Mouse (Mus musculus) cerebellum, postnatal 10 days (tissue): Measurements from ENCODE around the gene Sh2d1b2.
"Not testable (repeated sequence)": the region's sequence is repeated elsewhere in the genome, so short reads cannot be mapped to it uniquely, and the experiment has no call there.

ENCODE experiments used
- DNase-seq, 2 experiments: peaks; one replicate each; pipeline ENCODE4 v3.0.0; 2021; ENCODE audit warnings: mixed read lengths in 2 of 2

Gene Sh2d1b2

GRCm38 (mm10) chr1:170232688-170233087 lies at the start of gene Sh2d1b2:
Gene Sh2d1b2 (plus strand): TSS chr1:170232749.
- DNase-seq: not testable (repeated sequence)

- DNase-seq: no peak
Observed at GRCm38 (mm10) chr1:170185137-170185536, 47.4 kb upstream of the Sh2d1b2 start.

GRCm38 (mm10) chr1:170186531-170186930 lies 46.0 kb upstream of the Sh2d1b2 start:
- no peak for DNase-seq

GRCm38 (mm10) chr1:170188601-170189000 lies 43.9 kb upstream of the Sh2d1b2 start:
- DNase-seq: peak; percentile 11 to 14

GRCm38 (mm10) chr1:170190225-170190624 lies 42.3 kb upstream of the Sh2d1b2 start:
- no peak for DNase-seq

- no peak for DNase-seq
Observed at GRCm38 (mm10) chr1:170191925-170192324, 40.6 kb upstream of the Sh2d1b2 start.

- DNase-seq: no peak
Observed at GRCm38 (mm10) chr1:170196211-170196610, 36.3 kb upstream of the Sh2d1b2 start.

- peak; percentile 42 to 55 for DNase-seq
Observed at GRCm38 (mm10) chr1:170200379-170200778, 32.2 kb upstream of the Sh2d1b2 start.

GRCm38 (mm10) chr1:170206395-170206794 lies 26.2 kb upstream of the Sh2d1b2 start:
- no peak for DNase-seq

- no peak for DNase-seq
Observed at GRCm38 (mm10) chr1:170213181-170213879, 19.2 kb upstream of the Sh2d1b2 start.

- DNase-seq: no peak
Observed at GRCm38 (mm10) chr1:170214383-170214756, 18.2 kb upstream of the Sh2d1b2 start.

GRCm38 (mm10) chr1:170214757-170215522 lies 17.6 kb upstream of the Sh2d1b2 start, which contains the start of gene Uhmk1:
Gene Uhmk1 (minus strand): TSS chr1:170215397.
- peak; percentile 94 to 96 for DNase-seq

GRCm38 (mm10) chr1:170215590-170215989 lies 17.0 kb upstream of the Sh2d1b2 start:
- no peak for DNase-seq

GRCm38 (mm10) chr1:170218091-170218884 lies 14.3 kb upstream of the Sh2d1b2 start:
- peak in 1 of 2 experiments; percentile 19 for DNase-seq

- DNase-seq: no peak
Observed at GRCm38 (mm10) chr1:170220351-170220750, 12.2 kb upstream of the Sh2d1b2 start.

- DNase-seq: no peak
Observed at GRCm38 (mm10) chr1:170223276-170223675, 9.3 kb upstream of the Sh2d1b2 start.

- no peak for DNase-seq
Observed at GRCm38 (mm10) chr1:170245016-170245415, 12.5 kb downstream of the Sh2d1b2 start.

GRCm38 (mm10) chr1:170254893-170255559 lies 22.5 kb downstream of the Sh2d1b2 start:
- DNase-seq: no peak

- DNase-seq: peak; percentile 90 to 91
Observed at GRCm38 (mm10) chr1:170255560-170255910, 23.0 kb downstream of the Sh2d1b2 start.

- no peak for DNase-seq
Observed at GRCm38 (mm10) chr1:170270281-170270680, 37.7 kb downstream of the Sh2d1b2 start.

GRCm38 (mm10) chr1:170270696-170271095 lies 38.1 kb downstream of the Sh2d1b2 start:
- no peak for DNase-seq

- DNase-seq: no peak
Observed at GRCm38 (mm10) chr1:170273252-170273651, 40.7 kb downstream of the Sh2d1b2 start.

GRCm38 (mm10) chr1:170277016-170277415 lies 44.5 kb downstream of the Sh2d1b2 start, which contains the start of gene Sh2d1b1:
Gene Sh2d1b1 (plus strand): TSS chr1:170277320.
- DNase-seq: no peak
